Mouse (Mus musculus): ENCODE measurements around the gene Rmdn3.

- TF ChIP-seq E2F4 (IDR thresholded peaks at IDR 0.05; ENCODE audit: insufficient read depth) (no peak), POLR2AphosphoS2 (IDR thresholded peaks at IDR 0.05; ENCODE audit: insufficient read length, low read depth) (no peak), TCF12 (IDR thresholded peaks at IDR 0.05; ENCODE audit: insufficient read depth, poor library complexity, severe bottlenecking) (no peak), POLR2A (IDR thresholded peaks at IDR 0.05; ENCODE audit: insufficient read length, low read depth) (no peak)
These were observed 34.1 kb upstream of the Rmdn3 start for GRCm38 (mm10) chr2:119190969-119191368.
